Mouse (Mus musculus): ENCODE results near the gene Rexo5. TPM values are rescaled to one million over a fixed set of nuclear protein-coding genes. Genes with fewer than 3 reads are reported as not detected.
A peak's percentile ranks its signal among the peaks of the same experiment; 100 is the strongest.

Rexo5 gene
- polyA plus RNA-seq, 2 experiments, result 6.8 to 14.6 TPM

- Histone ChIP-seq H3K9me3 (ENCODE audit: control insufficient read depth, low read length) (no peaks in the 10 kb centered on the region), H3K9ac (replicated peaks) (no peak overlapping the region), H3K27me3 (ENCODE audit: control insufficient read depth, insufficient read depth, low read length) (no peaks in the 10 kb centered on the region), H3K4me1 (replicated peaks; ENCODE audit: control insufficient read depth in 2 of 2, insufficient read depth in 2 of 2, low read length in 1 of 2) (no peaks in the 10 kb centered on the region), H3K4me2 (ENCODE audit: low read depth) (no peak overlapping the region), H3K36me3 (replicated peaks; ENCODE audit: control insufficient read depth, insufficient read depth, low read depth) (no peaks in the 10 kb centered on the region), H3K27ac (no peak overlapping the region), H3K4me3 (ENCODE audit: insufficient read depth in 1 of 2, low read depth in 2 of 2, low read length in 2 of 2) (no peak overlapping the region)
- 65% methylated on average over 4 of the region's 4 CpGs for WGBS (ENCODE audit: insufficient replicate concordance)
- TF ChIP-seq CTCF (IDR thresholded peaks at IDR 0.05; ENCODE audit: low read depth) (no peak), EP300 (IDR thresholded peaks at IDR 0.05; ENCODE audit: low read depth) (no peak)
- DNase-seq (ENCODE audit: low read depth in 3 of 3, low spot score in 3 of 3) (no peak), ATAC-seq (ENCODE audit: insufficient read depth) (no peak)
Measured at GRCm38 (mm10) chr7:119887887-119888286, 94.1 kb downstream of the Rexo5 start.

GRCm38 (mm10) chr7:119892198-119892597 is 98.4 kb downstream of the Rexo5 start:
- Histone ChIP-seq H3K4me1 (replicated peaks; ENCODE audit: control insufficient read depth in 2 of 2, insufficient read depth in 2 of 2, low read length in 1 of 2) (peaks cover 10 to 13% of the 10 kb centered on the region in 2 experiments), H3K4me2 (ENCODE audit: low read depth) (no peak overlapping the region), H3K4me3 (ENCODE audit: insufficient read depth in 1 of 2, low read depth in 2 of 2, low read length in 2 of 2) (no peak overlapping the region), H3K27me3 (ENCODE audit: control insufficient read depth, insufficient read depth, low read length) (no peaks in the 10 kb centered on the region), H3K9me3 (ENCODE audit: control insufficient read depth, low read length) (no peaks in the 10 kb centered on the region), H3K36me3 (replicated peaks; ENCODE audit: control insufficient read depth, insufficient read depth, low read depth) (no peaks in the 10 kb centered on the region), H3K27ac (no peak overlapping the region), H3K9ac (replicated peaks) (no peak overlapping the region)
- DNase-seq (ENCODE audit: low read depth in 3 of 3, low spot score in 3 of 3), result no peak
- no peak for ATAC-seq (ENCODE audit: insufficient read depth)
- TF ChIP-seq EP300 (IDR thresholded peaks at IDR 0.05; ENCODE audit: low read depth) (no peak), CTCF (IDR thresholded peaks at IDR 0.05; ENCODE audit: low read depth) (no peak)
- 69% methylated on average over 1 of the region's 1 CpGs for WGBS (ENCODE audit: insufficient replicate concordance)

- H3K4me2 ChIP-seq (ENCODE audit: low read depth), result no peak overlapping the region
- H3K9me3 ChIP-seq (ENCODE audit: control insufficient read depth, low read length), result no peaks in the 10 kb centered on the region
- H3K36me3 ChIP-seq (replicated peaks; ENCODE audit: control insufficient read depth, insufficient read depth, low read depth), result no peaks in the 10 kb centered on the region
- no peak overlapping the region for H3K4me3 ChIP-seq (ENCODE audit: insufficient read depth in 1 of 2, low read depth in 2 of 2, low read length in 2 of 2)
- H3K4me1 ChIP-seq (replicated peaks; ENCODE audit: control insufficient read depth in 2 of 2, insufficient read depth in 2 of 2, low read length in 1 of 2), result peaks cover 16 to 19% of the 10 kb centered on the region in 2 experiments
- H3K27me3 ChIP-seq (ENCODE audit: control insufficient read depth, insufficient read depth, low read length), result no peaks in the 10 kb centered on the region
- no peak for ATAC-seq (ENCODE audit: insufficient read depth)
- DNase-seq (ENCODE audit: low read depth in 3 of 3, low spot score in 3 of 3), result no peak
- no peak overlapping the region for H3K9ac ChIP-seq (replicated peaks)
- no peak overlapping the region for H3K27ac ChIP-seq
- no peak for TF ChIP-seq EP300 (IDR thresholded peaks at IDR 0.05; ENCODE audit: low read depth)
- TF ChIP-seq CTCF (IDR thresholded peaks at IDR 0.05; ENCODE audit: low read depth), result no peak
- 52% methylated on average over 4 of the region's 4 CpGs for WGBS (ENCODE audit: insufficient replicate concordance)
Measured at GRCm38 (mm10) chr7:119892742-119893141, 98.9 kb downstream of the Rexo5 start.

- no peaks in the 10 kb centered on the region for H3K36me3 ChIP-seq (replicated peaks; ENCODE audit: control insufficient read depth, insufficient read depth, low read depth)
- peak overlapping the region; percentile 84 for H3K4me2 ChIP-seq (ENCODE audit: low read depth)
- H3K9me3 ChIP-seq (ENCODE audit: control insufficient read depth, low read length), result no peaks in the 10 kb centered on the region
- H3K4me1 ChIP-seq (replicated peaks; ENCODE audit: control insufficient read depth in 2 of 2, insufficient read depth in 2 of 2, low read length in 1 of 2), result peaks cover 16 to 20% of the 10 kb centered on the region in 2 experiments
- no peak for TF ChIP-seq CTCF (IDR thresholded peaks at IDR 0.05; ENCODE audit: low read depth)
- no peak for TF ChIP-seq EP300 (IDR thresholded peaks at IDR 0.05; ENCODE audit: low read depth)
- H3K4me3 ChIP-seq (ENCODE audit: insufficient read depth in 1 of 2, low read depth in 2 of 2, low read length in 2 of 2), result peak overlapping the region; percentile 83 to 84
- peak; percentile 32 for ATAC-seq (ENCODE audit: insufficient read depth)
- WGBS (ENCODE audit: insufficient replicate concordance), result under 1% methylated on average over 15 of the region's 15 CpGs
- H3K9ac ChIP-seq (replicated peaks), result peak overlapping the region; percentile 83
- H3K27ac ChIP-seq, result no peak overlapping the region
- no peak for DNase-seq (ENCODE audit: low read depth in 3 of 3, low spot score in 3 of 3)
- no peaks in the 10 kb centered on the region for H3K27me3 ChIP-seq (ENCODE audit: control insufficient read depth, insufficient read depth, low read length)
Measured at GRCm38 (mm10) chr7:119894818-119895544, 101.2 kb downstream of the Rexo5 start.

- Histone ChIP-seq H3K27ac (peak within 1 kb of the TSS; percentile 42), H3K4me2 (ENCODE audit: low read depth) (peak within 1 kb of the TSS; percentile 84), H3K4me3 (ENCODE audit: insufficient read depth in 1 of 2, low read depth in 2 of 2, low read length in 2 of 2) (peak within 1 kb of the TSS; percentile 83 to 84), H3K4me1 (replicated peaks; ENCODE audit: control insufficient read depth in 2 of 2, insufficient read depth in 2 of 2, low read length in 1 of 2) (peaks cover 16 to 20% of the 10 kb centered on the region in 2 experiments), H3K27me3 (ENCODE audit: control insufficient read depth, insufficient read depth, low read length) (no peaks in the 10 kb centered on the region), H3K9me3 (ENCODE audit: control insufficient read depth, low read length) (no peaks in the 10 kb centered on the region), H3K9ac (replicated peaks) (peak within 1 kb of the TSS; percentile 83), H3K36me3 (replicated peaks; ENCODE audit: control insufficient read depth, insufficient read depth, low read depth) (no peaks in the 10 kb centered on the region)
- DNase-seq (ENCODE audit: low read depth in 3 of 3, low spot score in 3 of 3) (peak; percentile 89 to 93 (median 91)), ATAC-seq (ENCODE audit: insufficient read depth) (peak; percentile 98)
- TF ChIP-seq CTCF (IDR thresholded peaks at IDR 0.05; ENCODE audit: low read depth), result no peak
- no peak for TF ChIP-seq EP300 (IDR thresholded peaks at IDR 0.05; ENCODE audit: low read depth)
- under 1% methylated on average over 63 of the region's 63 CpGs for WGBS (ENCODE audit: insufficient replicate concordance)
Measured at GRCm38 (mm10) chr7:119895639-119896512, 102.1 kb downstream of the Rexo5 start, which contains the start of the genes Lyrm1 and Dcun1d3. Gene Lyrm1 (plus strand): TSS chr7:119895861. Gene Dcun1d3 (minus strand): TSS chr7:119896298.
